Mouse (Mus musculus): ENCODE results near the gene Lrrc37a.

DNA sequence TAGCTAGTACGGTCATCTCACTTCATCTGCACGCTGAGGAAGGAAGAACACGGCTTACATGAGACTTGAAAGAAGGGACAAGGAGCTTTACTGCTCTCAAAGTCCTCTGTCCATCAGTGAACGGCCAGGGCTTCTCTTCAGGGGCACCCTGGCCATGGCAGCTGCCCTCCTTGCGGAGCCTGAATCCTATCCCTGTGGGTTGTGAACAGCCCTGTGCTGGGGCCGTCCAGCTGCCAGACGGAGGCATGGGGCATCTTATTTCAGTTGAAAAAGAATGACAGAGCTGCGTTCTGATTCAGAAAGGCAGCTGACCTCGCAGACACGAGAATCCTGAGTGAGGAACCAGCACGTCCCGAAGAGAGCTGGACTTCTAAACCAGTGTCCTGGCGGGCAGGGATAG lies 95.5 kb downstream of the Lrrc37a start:
- no peak for TF ChIP-seq CTCF (IDR thresholded peaks at IDR 0.05; ENCODE audit: extremely low read depth, insufficient read depth, low read length)
- no peak for TF ChIP-seq POLR2A (IDR thresholded peaks at IDR 0.05; ENCODE audit: extremely low read depth, insufficient read depth, low read length)

Measured in cortical plate, adult 2 months (tissue).